Mouse (Mus musculus): ENCODE data around the gene Cecr2. TPM values are rescaled to one million over a fixed set of nuclear protein-coding genes. Genes with fewer than 3 reads are reported as not detected.

Gene Cecr2
- polyA plus RNA-seq, 1 experiment from 2014 or later: 6.6 TPM

- WGBS (ENCODE audit: insufficient replicate concordance): 23% methylated on average over 7 of the region's 7 CpGs
- peak overlapping the region; percentile 96 for H3K4me3 ChIP-seq (replicated peaks)
- H3K4me2 ChIP-seq: peak overlapping the region; percentile 99
- H3K36me3 ChIP-seq (replicated peaks): no peaks in the 10 kb centered on the region
- ATAC-seq (ENCODE audit: insufficient read depth): no peak
- H3K9ac ChIP-seq: peak overlapping the region; percentile 98
- no peaks in the 10 kb centered on the region for H3K27me3 ChIP-seq
- H3K9me3 ChIP-seq (replicated peaks): no peaks in the 10 kb centered on the region
- peak overlapping the region; percentile 96 for H3K27ac ChIP-seq (replicated peaks)
- peaks cover 57% of the 10 kb centered on the region for H3K4me1 ChIP-seq (replicated peaks)
Measured at GRCm38 (mm10) chr6:120667911-120668310, 1.7 kb downstream of the Cecr2 start.

GRCm38 (mm10) chr6:120674121-120674520 lies 8.0 kb downstream of the Cecr2 start:
- no peak overlapping the region for H3K9ac ChIP-seq
- peaks cover 47% of the 10 kb centered on the region for H3K4me1 ChIP-seq (replicated peaks)
- no peaks in the 10 kb centered on the region for H3K27me3 ChIP-seq
- peak; percentile 52; the same call in 1 of the 2 replicates for ATAC-seq (ENCODE audit: insufficient read depth)
- H3K4me2 ChIP-seq: no peak overlapping the region
- H3K4me3 ChIP-seq (replicated peaks): no peak overlapping the region
- H3K9me3 ChIP-seq (replicated peaks): no peaks in the 10 kb centered on the region
- 43% methylated on average over 5 of the region's 5 CpGs for WGBS (ENCODE audit: insufficient replicate concordance)
- no peak overlapping the region for H3K27ac ChIP-seq (replicated peaks)
- H3K36me3 ChIP-seq (replicated peaks): no peaks in the 10 kb centered on the region

- no peak overlapping the region for H3K9ac ChIP-seq
- H3K4me3 ChIP-seq (replicated peaks): no peak overlapping the region
- 59% methylated on average over 4 of the region's 4 CpGs for WGBS (ENCODE audit: insufficient replicate concordance)
- no peaks in the 10 kb centered on the region for H3K36me3 ChIP-seq (replicated peaks)
- H3K9me3 ChIP-seq (replicated peaks): no peaks in the 10 kb centered on the region
- no peaks in the 10 kb centered on the region for H3K27me3 ChIP-seq
- no peak overlapping the region for H3K27ac ChIP-seq (replicated peaks)
- H3K4me2 ChIP-seq: no peak overlapping the region
- peaks cover 40% of the 10 kb centered on the region for H3K4me1 ChIP-seq (replicated peaks)
- no peak for ATAC-seq (ENCODE audit: insufficient read depth)
Measured at GRCm38 (mm10) chr6:120674881-120675280, 8.7 kb downstream of the Cecr2 start.

GRCm38 (mm10) chr6:120675979-120676378 lies 9.8 kb downstream of the Cecr2 start:
- H3K27me3 ChIP-seq: no peaks in the 10 kb centered on the region
- no peaks in the 10 kb centered on the region for H3K9me3 ChIP-seq (replicated peaks)
- H3K4me2 ChIP-seq: no peak overlapping the region
- H3K4me3 ChIP-seq (replicated peaks): no peak overlapping the region
- H3K4me1 ChIP-seq (replicated peaks): peaks cover 36% of the 10 kb centered on the region
- no peak overlapping the region for H3K9ac ChIP-seq
- H3K27ac ChIP-seq (replicated peaks): no peak overlapping the region
- 77% methylated on average over 2 of the region's 2 CpGs for WGBS (ENCODE audit: insufficient replicate concordance)
- H3K36me3 ChIP-seq (replicated peaks): no peaks in the 10 kb centered on the region
- no peak for ATAC-seq (ENCODE audit: insufficient read depth)

GRCm38 (mm10) chr6:120683351-120683750 lies 17.2 kb downstream of the Cecr2 start:
- ATAC-seq (ENCODE audit: insufficient read depth): no peak
- no peak overlapping the region for H3K9ac ChIP-seq
- no peaks in the 10 kb centered on the region for H3K36me3 ChIP-seq (replicated peaks)
- H3K9me3 ChIP-seq (replicated peaks): no peaks in the 10 kb centered on the region
- H3K27ac ChIP-seq (replicated peaks): no peak overlapping the region
- peaks cover 20% of the 10 kb centered on the region for H3K4me1 ChIP-seq (replicated peaks)
- no peaks in the 10 kb centered on the region for H3K27me3 ChIP-seq
- WGBS (ENCODE audit: insufficient replicate concordance): 44% methylated on average over 2 of the region's 2 CpGs
- no peak overlapping the region for H3K4me3 ChIP-seq (replicated peaks)
- H3K4me2 ChIP-seq: no peak overlapping the region

GRCm38 (mm10) chr6:120684750-120685149 lies 18.6 kb downstream of the Cecr2 start:
- no peak overlapping the region for H3K4me2 ChIP-seq
- no peak overlapping the region for H3K4me3 ChIP-seq (replicated peaks)
- H3K36me3 ChIP-seq (replicated peaks): no peaks in the 10 kb centered on the region
- H3K27me3 ChIP-seq: no peaks in the 10 kb centered on the region
- WGBS (ENCODE audit: insufficient replicate concordance): 77% methylated on average over 3 of the region's 3 CpGs
- no peak overlapping the region for H3K9ac ChIP-seq
- ATAC-seq (ENCODE audit: insufficient read depth): peak; percentile 71
- H3K27ac ChIP-seq (replicated peaks): peak overlapping the region; percentile 63; the same call in 1 of the 2 replicates
- H3K9me3 ChIP-seq (replicated peaks): no peaks in the 10 kb centered on the region
- peaks cover 25% of the 10 kb centered on the region for H3K4me1 ChIP-seq (replicated peaks)

GRCm38 (mm10) chr6:120686872-120687650 lies 20.9 kb downstream of the Cecr2 start:
- no peak for ATAC-seq (ENCODE audit: insufficient read depth)
- H3K27me3 ChIP-seq: no peaks in the 10 kb centered on the region
- H3K27ac ChIP-seq (replicated peaks): no peak overlapping the region
- H3K9ac ChIP-seq: no peak overlapping the region
- 59% methylated on average over 5 of the region's 5 CpGs for WGBS (ENCODE audit: insufficient replicate concordance)
- no peak overlapping the region for H3K4me2 ChIP-seq
- H3K4me1 ChIP-seq (replicated peaks): peaks cover 25% of the 10 kb centered on the region
- no peaks in the 10 kb centered on the region for H3K36me3 ChIP-seq (replicated peaks)
- no peaks in the 10 kb centered on the region for H3K9me3 ChIP-seq (replicated peaks)
- H3K4me3 ChIP-seq (replicated peaks): no peak overlapping the region

- Histone ChIP-seq H3K4me3 (replicated peaks) (no peak overlapping the region), H3K36me3 (replicated peaks) (no peaks in the 10 kb centered on the region), H3K4me1 (replicated peaks) (peaks cover 7% of the 10 kb centered on the region; the same call in 1 of the 2 replicates), H3K9ac (no peak overlapping the region), H3K27me3 (no peaks in the 10 kb centered on the region), H3K27ac (replicated peaks) (no peak overlapping the region), H3K4me2 (no peak overlapping the region), H3K9me3 (replicated peaks) (no peaks in the 10 kb centered on the region)
- WGBS (ENCODE audit: insufficient replicate concordance): 47% methylated on average over 4 of the region's 4 CpGs
- ATAC-seq (ENCODE audit: insufficient read depth): no peak
Measured at GRCm38 (mm10) chr6:120700221-120700620, 34.1 kb downstream of the Cecr2 start.

- Histone ChIP-seq H3K9ac (no peak overlapping the region), H3K9me3 (replicated peaks) (no peaks in the 10 kb centered on the region), H3K27ac (replicated peaks) (no peak overlapping the region), H3K27me3 (no peaks in the 10 kb centered on the region), H3K4me2 (no peak overlapping the region), H3K4me3 (replicated peaks) (no peak overlapping the region), H3K36me3 (replicated peaks) (no peaks in the 10 kb centered on the region), H3K4me1 (replicated peaks) (0 out of 2 replicates have a peak, but pooled peaks cover 3% of the 10 kb centered on the region)
- ATAC-seq (ENCODE audit: insufficient read depth): no peak
Measured at GRCm38 (mm10) chr6:120704376-120704775, 38.2 kb downstream of the Cecr2 start.

- WGBS (ENCODE audit: insufficient replicate concordance): 65% methylated on average over 1 of the region's 1 CpGs
- no peaks in the 10 kb centered on the region for H3K9me3 ChIP-seq (replicated peaks)
- H3K4me2 ChIP-seq: no peak overlapping the region
- H3K36me3 ChIP-seq (replicated peaks): no peaks in the 10 kb centered on the region
- H3K27ac ChIP-seq (replicated peaks): 0 out of 2 replicates have a peak overlapping the region, but pooled peaks have one; percentile 31
- no peak overlapping the region for H3K4me3 ChIP-seq (replicated peaks)
- peak; percentile 40; the same call in 1 of the 2 replicates for ATAC-seq (ENCODE audit: insufficient read depth)
- no peaks in the 10 kb centered on the region for H3K27me3 ChIP-seq
- peaks cover 10% of the 10 kb centered on the region; the same call in 1 of the 2 replicates for H3K4me1 ChIP-seq (replicated peaks)
- no peak overlapping the region for H3K9ac ChIP-seq
Measured at GRCm38 (mm10) chr6:120708759-120709158, 42.6 kb downstream of the Cecr2 start.

- Histone ChIP-seq H3K27me3 (no peaks in the 10 kb centered on the region), H3K4me2 (no peak overlapping the region), H3K27ac (replicated peaks) (no peak overlapping the region), H3K36me3 (replicated peaks) (no peaks in the 10 kb centered on the region), H3K4me3 (replicated peaks) (no peak overlapping the region), H3K4me1 (replicated peaks) (peaks cover 17% of the 10 kb centered on the region; the same call in 1 of the 2 replicates), H3K9me3 (replicated peaks) (no peaks in the 10 kb centered on the region), H3K9ac (no peak overlapping the region)
- 80% methylated on average over 3 of the region's 3 CpGs for WGBS (ENCODE audit: insufficient replicate concordance)
- ATAC-seq (ENCODE audit: insufficient read depth): no peak
Measured at GRCm38 (mm10) chr6:120714806-120715205, 48.6 kb downstream of the Cecr2 start.

All from liver, embryonic 15.5 days (tissue).